Mouse (Mus musculus) liver, postnatal 0 days (tissue): Measurements from ENCODE around the gene Klhl22. TPM values are rescaled to one million over a fixed set of nuclear protein-coding genes. Genes with fewer than 3 reads are reported as not detected.

Experiments used
- ATAC-seq: fragments of 200-750 bp; cut with Nextera tagmentation; 2 replicates; pipeline ENCODE4 v1.8.0; 2017; ENCODE audit warnings: mild to moderate bottlenecking, moderate library complexity
- DNase-seq: peaks from one replicate; pipeline ENCODE4 v3.0.0-alpha.2; 2016
- H3K27ac ChIP-seq: fragments of 300-500 bp; sonication (generic); 2 replicates; pipeline ENCODE4 v1.5.1; 2014; ENCODE audit warnings: antibody characterized with exemption, moderate library complexity, mild to moderate bottlenecking, low read depth
- H3K27me3 ChIP-seq: fragments of 300-500 bp; sonication (generic); 2 replicates; pipeline ENCODE4 v1.6.1; 2014; ENCODE audit warnings: low read length, control low read depth, mixed read lengths; ENCODE audit not compliant: insufficient read depth
- H3K36me3 ChIP-seq: fragments of 300-500 bp; sonication (generic); replicated peaks from 2 replicates; pipeline ENCODE4 v1.6.1; 2014; ENCODE audit warnings: mild to moderate bottlenecking, control low read depth, low read length, moderate library complexity, mixed read lengths; ENCODE audit not compliant: insufficient read depth
- H3K4me1 ChIP-seq: fragments of 300-500 bp; sonication (generic); 2 replicates; pipeline ENCODE4 v1.6.1; 2014; ENCODE audit warnings: antibody characterized with exemption, mild to moderate bottlenecking, control low read depth; ENCODE audit not compliant: insufficient read depth
- H3K4me2 ChIP-seq: fragments of 300-500 bp; sonication (generic); 2 replicates; pipeline ENCODE4 v1.6.1; 2014; ENCODE audit warnings: low read depth, mild to moderate bottlenecking, low read length, moderate library complexity, mixed read lengths
- H3K4me3 ChIP-seq: fragments of 300-500 bp; sonication (generic); 2 replicates; pipeline ENCODE4 v1.5.1; 2014; ENCODE audit warnings: low read depth, low read length
- H3K9ac ChIP-seq: fragments of 300-500 bp; sonication (generic); replicated peaks from 2 replicates; pipeline ENCODE4 v1.6.1; 2014; ENCODE audit warnings: mild to moderate bottlenecking, moderate library complexity
- H3K9me3 ChIP-seq: fragments of 300-500 bp; sonication (generic); 2 replicates; pipeline ENCODE4 v1.6.1; 2016; ENCODE audit warnings: mild to moderate bottlenecking, control low read depth, low read length, mixed read lengths
- CTCF ChIP-seq: sonication (generic); IDR thresholded peaks from 2 replicates; pipeline ENCODE4 v1.5.1; 2016; ENCODE audit warnings: antibody characterized with exemption, low read depth
- EP300 ChIP-seq: IDR thresholded peaks from 2 replicates; pipeline ENCODE4 v1.6.1; 2016; ENCODE audit warnings: antibody characterized with exemption, low read depth, mild to moderate bottlenecking
- WGBS: fragments of 180-500 bp; shearing (Covaris S2); extraction: QIAGEN DNeasy Blood & Tissue Kit; methylation state at CpG from one replicate; pipeline ENCODE4 v1.1.7; 2014; ENCODE audit not compliant: insufficient replicate concordance; 5-methylcytosine and 5-hydroxymethylcytosine counted together
- polyA plus RNA-seq: library from polyadenylated mRNA; unstranded; fragments of >200 nt; fragmentation: Nextera tagmentation; extraction: Ambion mirVana; gene quantifications from 2 replicates; pipeline ENCODE4 v1.2.1, GENCODE M21; 2015

The Klhl22 gene
- polyA plus RNA-seq, 1 experiment from 2014 or later: 8.0 TPM

- Histone ChIP-seq H3K4me2 (peak within 1 kb of the TSS; percentile 70), H3K9ac (peak within 1 kb of the TSS; percentile 51), H3K27ac (peak within 1 kb of the TSS; percentile 57), H3K9me3 (no peaks in the 10 kb centered on the region), H3K36me3 (no peaks in the 10 kb centered on the region), H3K4me3 (peak within 1 kb of the TSS; percentile 49), H3K4me1 (peaks cover 16% of the 10 kb centered on the region), H3K27me3 (peaks cover 58% of the 10 kb centered on the region)
- TF ChIP-seq EP300 (no peak), CTCF (no peak)
- ATAC-seq (peak; percentile 25; the same call in 1 of the 2 replicates), DNase-seq (no peak)
- WGBS: 3% methylated on average over 71 of the region's 81 CpGs
These were observed 37.8 kb downstream of the Klhl22 start, which contains the start of gene Scarf2 for GRCm38 (mm10) chr16:17796971-17797811. Gene Scarf2, plus strand, starts transcription at chr16:17797282.

GRCm38 (mm10) chr16:17797812-17798311, 38.4 kb downstream of the Klhl22 start:
- H3K4me1 ChIP-seq: peaks cover 20% of the 10 kb centered on the region
- H3K9me3 ChIP-seq: no peaks in the 10 kb centered on the region
- peak overlapping the region; percentile 49 for H3K4me3 ChIP-seq
- peak overlapping the region; percentile 70 for H3K4me2 ChIP-seq
- H3K27me3 ChIP-seq: peaks cover 64% of the 10 kb centered on the region
- WGBS: 5% methylated on average over 29 of the region's 29 CpGs
- H3K27ac ChIP-seq: peak overlapping the region; percentile 57
- peak overlapping the region; percentile 51 for H3K9ac ChIP-seq
- no peaks in the 10 kb centered on the region for H3K36me3 ChIP-seq
- DNase-seq (no peak), ATAC-seq (no peak)
- TF ChIP-seq CTCF (no peak), EP300 (no peak)

- 0 out of 2 replicates have a peak overlapping the region, but pooled peaks have one; percentile 51 for H3K9ac ChIP-seq
- 4% methylated on average over 36 of the region's 45 CpGs for WGBS
- H3K4me3 ChIP-seq: peak overlapping the region; percentile 49
- H3K36me3 ChIP-seq: no peaks in the 10 kb centered on the region
- no peaks in the 10 kb centered on the region for H3K9me3 ChIP-seq
- peak overlapping the region; percentile 70 for H3K4me2 ChIP-seq
- ATAC-seq: no peak
- peaks cover 71% of the 10 kb centered on the region for H3K27me3 ChIP-seq
- peak; percentile 41 for DNase-seq
- H3K27ac ChIP-seq: peak overlapping the region; percentile 51; the same call in 1 of the 2 replicates
- H3K4me1 ChIP-seq: peaks cover 27% of the 10 kb centered on the region
- no peak for TF ChIP-seq EP300
- TF ChIP-seq CTCF: no peak
These were observed 39.1 kb downstream of the Klhl22 start for GRCm38 (mm10) chr16:17798321-17799180.

DNA sequence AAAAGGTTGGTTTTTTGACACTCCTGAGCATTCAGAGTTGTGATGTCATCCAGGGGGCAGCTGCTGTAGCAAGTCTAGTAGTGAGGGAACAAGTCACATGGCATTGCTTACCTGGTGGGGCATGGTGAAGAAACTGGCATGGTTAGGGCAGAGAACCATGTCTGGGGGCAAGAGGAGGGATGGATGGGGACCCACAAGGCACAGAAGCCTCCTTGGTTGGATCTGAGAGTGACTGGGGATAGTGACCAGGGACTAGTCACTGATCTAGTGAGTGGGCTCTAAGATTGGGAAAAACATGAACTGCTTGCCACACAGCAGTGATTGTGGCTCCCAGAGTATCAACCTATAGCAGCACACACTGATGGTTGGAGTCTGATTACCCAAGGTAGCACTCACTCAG, 40.2 kb downstream of the Klhl22 start:
- DNase-seq (no peak), ATAC-seq (no peak)
- H3K9ac ChIP-seq: no peak overlapping the region
- no peaks in the 10 kb centered on the region for H3K9me3 ChIP-seq
- TF ChIP-seq EP300 (no peak), CTCF (no peak)
- H3K4me2 ChIP-seq: no peak overlapping the region
- no peak overlapping the region for H3K27ac ChIP-seq
- peaks cover 35% of the 10 kb centered on the region for H3K4me1 ChIP-seq
- no peak overlapping the region for H3K4me3 ChIP-seq
- H3K36me3 ChIP-seq: no peaks in the 10 kb centered on the region
- peaks cover 82% of the 10 kb centered on the region for H3K27me3 ChIP-seq

DNA sequence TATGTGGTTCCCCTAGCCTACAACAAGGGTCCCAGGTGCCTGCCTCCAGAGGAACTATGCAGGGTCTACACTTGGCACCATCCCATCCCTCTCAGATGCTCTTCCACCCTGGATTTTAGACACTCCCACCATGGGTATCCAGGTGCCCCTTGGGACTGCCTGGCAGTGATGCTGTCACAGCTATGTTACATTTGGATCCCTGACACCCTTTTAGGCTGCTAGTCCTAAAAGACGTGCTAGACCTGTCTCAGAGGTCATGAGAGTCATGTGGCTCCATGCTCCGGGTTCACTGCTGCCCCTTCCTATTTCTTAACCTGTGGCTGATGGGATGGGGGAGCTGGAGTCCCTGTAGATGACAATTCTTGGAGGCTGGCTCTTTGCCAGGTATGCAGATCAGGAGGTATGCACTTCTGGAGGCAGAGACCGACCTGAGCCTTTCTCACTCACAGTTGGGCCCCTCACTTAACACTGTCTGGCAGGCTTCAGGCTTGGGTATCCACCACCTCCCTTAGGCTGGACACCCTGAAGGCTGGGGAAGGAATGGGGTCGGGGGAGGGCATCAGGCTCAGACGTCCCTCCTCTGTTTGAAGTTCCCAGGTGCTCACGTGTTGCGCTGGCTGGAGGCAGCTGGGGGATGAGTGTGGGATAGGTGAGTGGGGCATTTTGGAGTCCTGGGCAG, 42.5 kb downstream of the Klhl22 start:
- DNase-seq (no peak), ATAC-seq (no peak)
- peaks cover 36% of the 10 kb centered on the region for H3K4me1 ChIP-seq
- no peak for TF ChIP-seq EP300
- no peak for TF ChIP-seq CTCF
- no peak overlapping the region for H3K4me2 ChIP-seq
- 0 out of 2 replicates have a peak overlapping the region, but pooled peaks have one; percentile 38 for H3K4me3 ChIP-seq
- H3K9me3 ChIP-seq: no peaks in the 10 kb centered on the region
- peaks cover 96% of the 10 kb centered on the region for H3K27me3 ChIP-seq
- no peak overlapping the region for H3K27ac ChIP-seq
- no peaks in the 10 kb centered on the region for H3K36me3 ChIP-seq
- 6% methylated on average over 7 of the region's 7 CpGs for WGBS
- no peak overlapping the region for H3K9ac ChIP-seq
